Mouse (Mus musculus): Measurements from ENCODE around the gene Sptbn4. TPM values are rescaled to one million over a fixed set of nuclear protein-coding genes. Genes with fewer than 3 reads are reported as not detected.
A peak's percentile ranks its signal among the peaks of the same experiment; 100 is the strongest.

Gene Sptbn4
- polyA plus RNA-seq, 1 experiment from 2014 or later: 0.30 TPM

DNA sequence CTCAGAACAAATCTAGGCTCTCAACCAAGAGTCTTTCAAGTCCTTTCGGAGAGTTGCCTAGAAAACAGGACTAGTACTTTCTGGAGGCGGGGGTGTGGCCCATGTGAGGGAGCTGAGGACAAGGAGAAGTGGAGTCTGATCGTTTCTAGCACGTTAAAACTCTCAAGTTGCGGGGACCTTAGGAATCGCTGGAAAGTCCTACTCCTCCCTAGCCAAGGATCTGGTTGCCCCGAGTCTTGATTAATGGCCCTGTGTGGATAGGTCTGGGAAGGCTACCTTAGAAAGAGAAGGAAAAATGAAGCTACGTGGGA lies 116.0 kb downstream of the Sptbn4 start:
- H3K27ac ChIP-seq (ENCODE audit: low read depth, low read length): 0 out of 2 replicates have a peak overlapping the region, but pooled peaks have one; percentile 16
- ATAC-seq (replicated peaks; ENCODE audit: insufficient number of reproducible peaks, low FRiP score, low TSS enrichment): no peak

DNA sequence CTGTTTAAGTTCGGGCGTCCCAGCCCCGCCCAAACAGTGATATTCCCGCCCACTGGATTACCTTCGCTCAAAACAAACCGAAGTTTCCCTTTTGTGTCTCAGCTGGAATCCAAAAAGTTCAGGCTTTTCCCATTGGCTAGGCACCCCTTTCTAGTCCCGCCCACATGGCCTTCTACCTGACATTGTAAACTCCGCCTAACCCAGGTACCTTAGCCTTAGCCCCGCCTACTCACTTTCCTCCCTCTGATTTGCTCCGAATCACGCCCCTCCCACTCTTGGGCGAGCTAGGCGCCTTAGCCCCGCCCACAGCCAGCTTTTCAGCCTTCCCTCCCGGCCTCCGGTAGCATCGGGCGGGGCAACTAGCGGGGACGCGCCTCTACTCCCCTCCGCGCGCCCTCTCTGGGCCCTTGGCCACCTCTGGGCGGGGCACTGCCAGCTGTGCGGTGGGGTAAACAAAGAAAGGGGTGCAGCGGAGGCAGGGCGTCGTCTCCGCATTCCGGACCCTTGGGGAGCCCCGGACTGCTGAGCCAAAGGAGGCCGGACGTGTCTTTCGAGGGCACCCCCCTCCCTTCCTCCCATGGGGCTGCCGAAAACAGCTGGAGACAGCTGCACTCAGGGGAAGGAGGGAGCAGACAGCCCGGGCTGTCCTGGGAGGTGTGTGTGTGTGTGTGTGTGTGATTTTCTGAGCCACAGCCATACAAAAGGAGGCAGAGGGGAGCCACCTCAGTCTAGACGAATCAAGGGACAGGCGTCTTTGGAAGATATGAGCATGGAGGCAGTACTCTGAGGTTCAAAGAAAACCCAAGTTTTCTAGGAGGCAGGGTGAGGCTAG lies 116.6 kb downstream of the Sptbn4 start:
- Histone ChIP-seq H3K36me3 (ENCODE audit: control insufficient read depth, insufficient read depth, low read length) (no peaks in the 10 kb centered on the region), H3K4me1 (ENCODE audit: control insufficient read depth, insufficient read depth, low read length) (peaks cover 36% of the 10 kb centered on the region), H3K4me2 (peak overlapping the region; percentile 86), H3K9ac (ENCODE audit: low read depth, low read length) (peak overlapping the region; percentile 40; the same call in 1 of the 2 replicates), H3K4me3 (ENCODE audit: low read depth, low read length) (peak overlapping the region; percentile 47), H3K27me3 (ENCODE audit: control insufficient read depth, insufficient read depth, low read length) (peaks cover 92% of the 10 kb centered on the region), H3K27ac (ENCODE audit: low read depth, low read length) (0 out of 2 replicates have a peak overlapping the region, but pooled peaks have one; percentile 24), H3K9me3 (replicated peaks; ENCODE audit: control insufficient read depth, low read length) (no peaks in the 10 kb centered on the region)
- ATAC-seq (replicated peaks; ENCODE audit: insufficient number of reproducible peaks, low FRiP score, low TSS enrichment): peak; percentile 18
- WGBS (ENCODE audit: insufficient replicate concordance): under 1% methylated on average over 39 of the region's 39 CpGs

More for the DNA sequence above, 116.0 kb downstream of the Sptbn4 start:
- Histone ChIP-seq H3K27me3 (ENCODE audit: control insufficient read depth, insufficient read depth, low read length) (peaks cover 91% of the 10 kb centered on the region), H3K9ac (ENCODE audit: low read depth, low read length) (no peak overlapping the region), H3K9me3 (replicated peaks; ENCODE audit: control insufficient read depth, low read length) (no peaks in the 10 kb centered on the region), H3K36me3 (ENCODE audit: control insufficient read depth, insufficient read depth, low read length) (no peaks in the 10 kb centered on the region), H3K4me2 (peak overlapping the region; percentile 86), H3K4me3 (ENCODE audit: low read depth, low read length) (peak overlapping the region; percentile 53), H3K4me1 (ENCODE audit: control insufficient read depth, insufficient read depth, low read length) (peaks cover 32% of the 10 kb centered on the region)
- 4% methylated on average over 8 of the region's 8 CpGs for WGBS (ENCODE audit: insufficient replicate concordance)

DNA sequence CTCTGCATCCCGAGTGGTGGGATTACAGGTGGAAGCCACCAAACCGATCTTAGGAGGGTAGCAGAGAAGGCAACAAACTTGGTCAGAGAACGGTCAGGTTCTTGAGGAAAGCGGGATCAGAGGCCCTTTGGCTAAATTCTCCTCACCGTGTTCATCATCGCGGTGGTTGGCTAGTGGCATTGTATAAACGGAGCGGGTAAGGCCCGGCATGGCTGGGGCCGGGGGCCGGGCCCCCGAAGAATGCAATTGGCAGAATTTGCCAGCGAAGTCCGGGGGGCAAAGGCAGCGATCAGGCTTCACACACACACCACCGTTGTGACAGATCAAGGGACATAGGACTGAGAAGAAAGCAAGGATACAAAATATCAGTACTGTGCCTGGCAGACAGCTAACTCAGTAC lies 117.5 kb downstream of the Sptbn4 start:
- Histone ChIP-seq H3K9me3 (replicated peaks; ENCODE audit: control insufficient read depth, low read length) (no peaks in the 10 kb centered on the region), H3K4me2 (peak overlapping the region; percentile 86), H3K4me3 (ENCODE audit: low read depth, low read length) (peak overlapping the region; percentile 47; the same call in 1 of the 2 replicates), H3K27me3 (ENCODE audit: control insufficient read depth, insufficient read depth, low read length) (peaks cover 96% of the 10 kb centered on the region), H3K36me3 (ENCODE audit: control insufficient read depth, insufficient read depth, low read length) (no peaks in the 10 kb centered on the region), H3K27ac (ENCODE audit: low read depth, low read length) (no peak overlapping the region), H3K9ac (ENCODE audit: low read depth, low read length) (no peak overlapping the region), H3K4me1 (ENCODE audit: control insufficient read depth, insufficient read depth, low read length) (peaks cover 41% of the 10 kb centered on the region)
- ATAC-seq (replicated peaks; ENCODE audit: insufficient number of reproducible peaks, low FRiP score, low TSS enrichment): no peak
- 20% methylated on average over 17 of the region's 17 CpGs for WGBS (ENCODE audit: insufficient replicate concordance)

DNA sequence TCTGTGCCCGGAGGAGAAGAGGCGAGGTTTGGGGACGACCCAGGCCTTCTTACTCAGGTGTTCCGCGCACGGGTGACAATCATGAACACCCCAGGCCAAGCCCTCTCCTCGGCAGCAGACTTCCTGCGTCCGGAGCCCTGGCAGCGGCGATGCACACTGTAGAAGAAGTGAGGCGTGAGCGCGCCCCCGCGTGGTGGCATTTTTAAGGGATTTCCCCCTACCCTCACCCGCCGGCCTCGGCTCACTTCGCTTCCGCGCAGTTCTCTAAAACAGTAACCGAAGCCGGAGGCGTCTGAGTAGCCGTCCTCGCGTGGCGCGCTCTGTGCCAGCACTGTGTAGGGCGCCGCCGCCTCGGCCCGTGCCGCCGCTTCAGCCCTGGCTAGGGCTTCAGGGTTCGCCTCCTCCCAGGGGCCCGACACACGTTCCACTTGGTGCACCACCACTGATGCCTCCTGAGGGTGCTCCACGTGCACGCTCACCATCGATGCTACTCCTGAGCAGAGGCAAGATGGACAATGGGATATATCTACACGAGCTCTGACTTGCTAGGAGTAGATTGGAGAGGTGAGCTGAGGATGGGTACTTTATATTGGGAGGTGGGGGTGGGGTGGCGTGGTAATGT lies 118.0 kb downstream of the Sptbn4 start:
- Histone ChIP-seq H3K9ac (ENCODE audit: low read depth, low read length) (no peak overlapping the region), H3K27me3 (ENCODE audit: control insufficient read depth, insufficient read depth, low read length) (peaks cover 95% of the 10 kb centered on the region), H3K9me3 (replicated peaks; ENCODE audit: control insufficient read depth, low read length) (no peaks in the 10 kb centered on the region), H3K4me3 (ENCODE audit: low read depth, low read length) (peak overlapping the region; percentile 28), H3K4me1 (ENCODE audit: control insufficient read depth, insufficient read depth, low read length) (peaks cover 41% of the 10 kb centered on the region), H3K36me3 (ENCODE audit: control insufficient read depth, insufficient read depth, low read length) (no peaks in the 10 kb centered on the region), H3K4me2 (peak overlapping the region; percentile 62), H3K27ac (ENCODE audit: low read depth, low read length) (no peak overlapping the region)
- 4% methylated on average over 45 of the region's 45 CpGs for WGBS (ENCODE audit: insufficient replicate concordance)
- ATAC-seq (replicated peaks; ENCODE audit: insufficient number of reproducible peaks, low FRiP score, low TSS enrichment): peak; percentile 29; the same call in 1 of the 2 replicates

DNA sequence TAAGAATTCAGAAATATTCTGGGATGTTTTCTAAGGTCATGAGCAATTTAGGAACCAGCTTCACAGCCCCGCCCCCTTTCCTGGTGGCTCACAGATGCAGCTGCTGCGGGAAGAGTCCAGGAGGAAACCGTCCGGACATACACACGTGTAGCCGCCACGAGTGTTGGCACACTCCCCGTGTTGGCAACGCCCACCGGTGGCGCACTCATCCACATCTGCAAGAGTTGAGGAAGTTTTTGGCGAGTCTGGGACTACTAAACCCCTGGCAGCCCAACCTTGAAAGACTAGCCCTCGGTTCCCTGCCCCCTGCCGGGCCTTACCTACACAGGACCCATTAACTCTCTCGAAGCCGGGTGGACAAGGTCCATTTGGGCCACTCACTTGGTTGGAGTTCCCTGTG lies 118.8 kb downstream of the Sptbn4 start:
- H3K4me2 ChIP-seq: no peak overlapping the region
- H3K9me3 ChIP-seq (replicated peaks; ENCODE audit: control insufficient read depth, low read length): no peaks in the 10 kb centered on the region

DNA sequence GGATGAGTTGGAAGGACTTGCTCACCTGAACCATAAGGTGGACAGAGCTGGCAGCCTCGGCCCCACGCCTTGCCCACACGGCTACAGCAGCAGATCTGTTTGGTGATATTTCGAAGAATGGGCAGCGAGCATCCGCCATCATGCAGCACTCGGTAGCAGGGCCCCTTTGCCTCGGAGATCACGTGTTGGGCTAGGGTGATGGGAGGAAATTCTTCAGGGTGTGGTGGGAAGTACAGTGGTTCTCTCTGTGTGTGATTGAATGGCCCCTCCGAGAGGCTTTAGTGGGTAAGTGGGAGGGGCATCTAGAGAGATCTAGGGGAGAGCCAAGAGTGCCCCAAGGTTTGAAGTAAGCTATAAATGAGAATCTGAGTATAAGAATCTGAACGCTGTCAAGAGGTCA lies 119.3 kb downstream of the Sptbn4 start:
- Histone ChIP-seq H3K4me1 (ENCODE audit: control insufficient read depth, insufficient read depth, low read length) (peaks cover 30% of the 10 kb centered on the region), H3K27me3 (ENCODE audit: control insufficient read depth, insufficient read depth, low read length) (peaks cover 86% of the 10 kb centered on the region), H3K9me3 (replicated peaks; ENCODE audit: control insufficient read depth, low read length) (no peaks in the 10 kb centered on the region), H3K27ac (ENCODE audit: low read depth, low read length) (no peak overlapping the region), H3K9ac (ENCODE audit: low read depth, low read length) (no peak overlapping the region), H3K36me3 (ENCODE audit: control insufficient read depth, insufficient read depth, low read length) (no peaks in the 10 kb centered on the region), H3K4me3 (ENCODE audit: low read depth, low read length) (no peak overlapping the region), H3K4me2 (no peak overlapping the region)
- WGBS (ENCODE audit: insufficient replicate concordance): 77% methylated on average over 11 of the region's 11 CpGs
- ATAC-seq (replicated peaks; ENCODE audit: insufficient number of reproducible peaks, low FRiP score, low TSS enrichment): no peak

More for the DNA sequence above, 118.8 kb downstream of the Sptbn4 start:
- 34% methylated on average over 16 of the region's 16 CpGs for WGBS (ENCODE audit: insufficient replicate concordance)
- Histone ChIP-seq H3K4me3 (ENCODE audit: low read depth, low read length) (no peak overlapping the region), H3K4me1 (ENCODE audit: control insufficient read depth, insufficient read depth, low read length) (peaks cover 35% of the 10 kb centered on the region), H3K27ac (ENCODE audit: low read depth, low read length) (no peak overlapping the region), H3K27me3 (ENCODE audit: control insufficient read depth, insufficient read depth, low read length) (peaks cover 87% of the 10 kb centered on the region), H3K36me3 (ENCODE audit: control insufficient read depth, insufficient read depth, low read length) (no peaks in the 10 kb centered on the region), H3K9ac (ENCODE audit: low read depth, low read length) (no peak overlapping the region)
- no peak for ATAC-seq (replicated peaks; ENCODE audit: insufficient number of reproducible peaks, low FRiP score, low TSS enrichment)

DNA sequence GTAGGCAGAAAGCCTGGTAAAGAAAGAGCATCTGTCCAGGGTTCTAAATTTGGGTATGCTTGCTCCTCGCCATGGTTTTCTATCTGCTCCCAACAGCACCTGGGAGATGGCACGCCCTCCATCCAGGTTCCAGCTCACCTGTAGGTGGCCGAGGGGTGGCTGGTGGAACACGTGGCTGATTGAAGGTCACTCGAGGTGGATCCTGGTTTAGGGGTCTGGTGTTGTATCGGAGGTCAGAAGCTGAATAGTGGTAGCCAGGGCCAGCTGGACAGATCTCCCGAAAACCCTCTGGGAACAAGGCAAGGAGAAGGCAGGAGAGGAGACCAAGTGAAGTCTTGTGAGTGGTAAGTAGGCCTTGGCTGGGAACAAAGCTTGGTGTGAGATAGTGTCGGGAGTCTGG lies 120.0 kb downstream of the Sptbn4 start:
- H3K9ac ChIP-seq (ENCODE audit: low read depth, low read length): no peak overlapping the region
- H3K27ac ChIP-seq (ENCODE audit: low read depth, low read length): no peak overlapping the region
- no peaks in the 10 kb centered on the region for H3K9me3 ChIP-seq (replicated peaks; ENCODE audit: control insufficient read depth, low read length)
- H3K4me3 ChIP-seq (ENCODE audit: low read depth, low read length): no peak overlapping the region
- ATAC-seq (replicated peaks; ENCODE audit: insufficient number of reproducible peaks, low FRiP score, low TSS enrichment): no peak
- peaks cover 86% of the 10 kb centered on the region for H3K27me3 ChIP-seq (ENCODE audit: control insufficient read depth, insufficient read depth, low read length)
- no peak overlapping the region for H3K4me2 ChIP-seq
- H3K4me1 ChIP-seq (ENCODE audit: control insufficient read depth, insufficient read depth, low read length): peaks cover 28% of the 10 kb centered on the region
- WGBS (ENCODE audit: insufficient replicate concordance): 80% methylated on average over 8 of the region's 8 CpGs
- H3K36me3 ChIP-seq (ENCODE audit: control insufficient read depth, insufficient read depth, low read length): no peaks in the 10 kb centered on the region

DNA sequence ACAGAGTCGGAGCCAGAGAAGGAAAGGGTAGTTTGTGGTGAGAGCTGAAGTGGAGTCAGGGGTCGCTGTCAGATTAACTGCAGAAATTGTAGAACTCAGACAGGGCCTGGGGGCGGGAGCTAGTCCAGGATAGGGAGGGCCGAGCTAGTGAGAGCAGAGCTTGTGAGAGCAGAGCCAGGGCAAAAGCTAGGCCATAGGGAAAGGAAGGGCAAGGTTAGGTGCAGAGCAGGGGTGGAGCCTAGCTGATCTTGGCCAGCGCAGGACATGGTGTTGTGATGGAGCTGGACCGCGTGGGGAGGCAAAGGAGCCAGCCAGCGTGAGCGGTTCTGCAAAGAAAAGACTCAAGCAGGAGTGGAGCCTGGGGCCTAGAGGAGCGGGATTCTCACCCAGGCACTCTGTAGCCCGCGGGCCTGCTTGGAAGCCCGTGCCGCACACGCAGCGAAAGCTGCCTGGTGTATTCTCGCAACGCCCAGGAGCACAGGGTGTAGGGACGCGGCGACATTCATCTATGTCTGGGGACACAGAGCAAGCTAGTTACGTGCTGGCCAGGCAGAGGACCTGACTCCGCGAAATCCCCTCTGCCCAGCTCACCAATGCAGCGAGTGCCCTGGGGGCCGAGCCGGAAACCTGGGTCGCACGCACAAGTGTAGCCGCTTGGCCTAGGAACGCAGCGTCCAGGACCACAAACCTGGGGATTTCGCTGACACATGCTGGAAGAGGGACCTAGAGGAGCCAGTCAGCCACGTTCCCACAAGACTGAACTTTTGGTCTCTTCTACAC lies 121.2 kb downstream of the Sptbn4 start:
- ATAC-seq (replicated peaks; ENCODE audit: insufficient number of reproducible peaks, low FRiP score, low TSS enrichment): no peak
- peaks cover 79% of the 10 kb centered on the region for H3K27me3 ChIP-seq (ENCODE audit: control insufficient read depth, insufficient read depth, low read length)
- H3K27ac ChIP-seq (ENCODE audit: low read depth, low read length): no peak overlapping the region
- H3K4me2 ChIP-seq: peak overlapping the region; percentile 57
- 29% methylated on average over 34 of the region's 34 CpGs for WGBS (ENCODE audit: insufficient replicate concordance)
- peak overlapping the region; percentile 36 for H3K4me3 ChIP-seq (ENCODE audit: low read depth, low read length)
- peaks cover 25% of the 10 kb centered on the region for H3K4me1 ChIP-seq (ENCODE audit: control insufficient read depth, insufficient read depth, low read length)
- no peaks in the 10 kb centered on the region for H3K36me3 ChIP-seq (ENCODE audit: control insufficient read depth, insufficient read depth, low read length)
- H3K9me3 ChIP-seq (replicated peaks; ENCODE audit: control insufficient read depth, low read length): no peaks in the 10 kb centered on the region
- 0 out of 2 replicates have a peak overlapping the region, but pooled peaks have one; percentile 40 for H3K9ac ChIP-seq (ENCODE audit: low read depth, low read length)
